In the genomic region with DNA sequence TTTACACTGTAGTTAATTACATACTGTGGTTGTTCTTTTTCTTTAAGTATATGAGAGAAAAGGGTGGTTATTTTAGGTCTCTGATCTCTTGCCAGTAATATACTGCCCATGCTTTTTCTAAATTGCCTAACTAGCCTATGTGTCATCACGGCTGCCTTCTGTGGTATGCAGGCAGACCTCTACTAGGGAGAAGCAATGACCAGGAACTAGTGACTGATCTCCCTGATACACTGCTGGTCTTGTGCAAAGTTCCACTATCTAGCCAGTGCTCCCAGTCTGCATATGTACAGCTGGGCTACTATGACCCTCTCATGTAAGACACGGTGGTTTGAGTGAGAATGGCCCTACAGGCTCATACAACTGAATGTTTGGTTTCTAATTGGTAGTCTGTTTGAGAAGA, we compare ENCODE assay signal across 21 mouse cellular contexts. TPM values are rescaled to one million over a fixed set of nuclear protein-coding genes. Genes with fewer than 3 reads are reported as not detected.
DNase-seq lines count a peak whose midpoint lies in the region; ATAC-seq lines count a peak whose summit lies in the region.
"Had no signal": no experiment of that assay in that cellular context is flagged by ENCODE, and none has a peak within 500 bp of the region (broad histone marks: within the 10 kb centered on the region; RNA-seq: fewer than 3 reads in every experiment).

No protein-coding gene starts in this region.

- no peak overlapping the region for H3K4me2 ChIP-seq in heart, embryonic 11.5 days
- H3K4me2 ChIP-seq: embryonic facial prominence, embryonic 12.5 days; forebrain, embryonic 12.5 days; hindbrain, embryonic 12.5 days had no signal

- no peak overlapping the region for H3K27ac ChIP-seq in heart, embryonic 11.5 days (ENCODE audit: low read depth, low read length)
- H3K27ac ChIP-seq: embryonic facial prominence, embryonic 12.5 days; forebrain, embryonic 12.5 days; hindbrain, embryonic 12.5 days had no signal

- no peaks in the 10 kb centered on the region for H3K9me3 ChIP-seq in heart, embryonic 11.5 days (replicated peaks; ENCODE audit: control insufficient read depth, low read length)
- H3K9me3 ChIP-seq: embryonic facial prominence, embryonic 12.5 days; forebrain, embryonic 12.5 days; hindbrain, embryonic 12.5 days had no signal

- H3K4me3 ChIP-seq in heart, embryonic 11.5 days (ENCODE audit: low read depth, low read length) = no peak overlapping the region
- H3K4me3 ChIP-seq: embryonic facial prominence, embryonic 12.5 days; forebrain, embryonic 12.5 days; hindbrain, embryonic 12.5 days had no signal

- DNase-seq in heart, adult 11 months = peak; percentile 29
- DNase-seq in Muller cell, postnatal 12 days (ENCODE audit: inconsistent ontology term) = peak; percentile 29
- DNase-seq in B cell, adult 2 months = no peak
- no peak for DNase-seq in right cerebral cortex, postnatal 36 days (ENCODE audit: low spot score in 2 of 2)
- DNase-seq: adrenal gland, postnatal 14 days; cerebellum, adult 11 months; cerebellum, adult 9-10 months; cerebellum, postnatal 25 days; gastrocnemius, postnatal 10 days; heart, postnatal 10 days; heart, postnatal 4 days had no signal

- no peaks in the 10 kb centered on the region for H3K27me3 ChIP-seq in heart, embryonic 11.5 days (ENCODE audit: control insufficient read depth, insufficient read depth, low read length)
- H3K27me3 ChIP-seq: embryonic facial prominence, embryonic 12.5 days; forebrain, embryonic 12.5 days; hindbrain, embryonic 12.5 days had no signal

- H3K36me3 ChIP-seq in heart, embryonic 11.5 days (ENCODE audit: control insufficient read depth, insufficient read depth, low read length) = no peaks in the 10 kb centered on the region
- H3K36me3 ChIP-seq: embryonic facial prominence, embryonic 12.5 days; forebrain, embryonic 12.5 days; hindbrain, embryonic 12.5 days had no signal

- peaks cover 5% of the 10 kb centered on the region; the same call in 1 of the 2 replicates for H3K4me1 ChIP-seq in heart, embryonic 11.5 days (ENCODE audit: control insufficient read depth, insufficient read depth, low read length)
- H3K4me1 ChIP-seq: embryonic facial prominence, embryonic 12.5 days; hindbrain, embryonic 12.5 days had no signal

- ATAC-seq in heart, embryonic 11.5 days (replicated peaks; ENCODE audit: insufficient number of reproducible peaks, low FRiP score, low TSS enrichment) = no peak
- peak; percentile 76 for ATAC-seq in granulocyte monocyte progenitor cell, adult 5-6 weeks (replicated peaks; ENCODE audit: poor library complexity, severe bottlenecking)
- ATAC-seq in erythroid progenitor cell, adult 5-6 weeks (replicated peaks; ENCODE audit: low FRiP score, poor library complexity, severe bottlenecking) = no peak
- ATAC-seq: forebrain, embryonic 16.5 days; hindbrain, embryonic 16.5 days; inflammation-experienced regulatory T-cells, adult 6 months; intestine, postnatal 0 days had no signal

- H3K9ac ChIP-seq in heart, embryonic 11.5 days (ENCODE audit: low read depth, low read length) = no peak overlapping the region
- H3K9ac ChIP-seq: embryonic facial prominence, embryonic 12.5 days; forebrain, embryonic 12.5 days; hindbrain, embryonic 12.5 days had no signal

- 79% methylated on average over 2 of the region's 2 CpGs for WGBS in heart, embryonic 11.5 days (ENCODE audit: insufficient replicate concordance)

RNA-seq across cellular contexts. Expression of gene 1700025G04Rik, which starts 16.2 kb away (rescaled TPM):
- polyA plus RNA-seq in heart, embryonic 11.5 days (2014; fragmentation: Nextera tagmentation; extraction: Ambion mirVana) = 23.3 and 25.0 TPM in 2 replicates
- 26.0 and 28.4 TPM in 2 replicates for total RNA-seq in granulocyte monocyte progenitor cell, adult 5-6 weeks (2014; fragmentation: Nextera tagmentation)
- total RNA-seq in granulocyte monocyte progenitor cell, adult 5-6 weeks (2017) = 13.7 and 21.8 TPM in 2 replicates
- total RNA-seq in erythroid progenitor cell, adult 5-6 weeks (2015; ENCODE audit: low replicate concordance) = 0.72 and 28.5 TPM in 2 replicates
- total RNA-seq in erythroid progenitor cell, adult 5-6 weeks (2017; ENCODE audit: low replicate concordance) = 0.13 TPM in 1 of 2 replicates, not detected in the other

Comparison
In these comparisons a context has a peak if more than half of its experiments do, and no peak if none do; other contexts are left out.
1. DNase-seq: peak in heart, adult 11 months (single experiment) and Muller cell, postnatal 12 days (single experiment); none in B cell, adult 2 months (0 of 2) and right cerebral cortex, postnatal 36 days (0 of 2).